Mouse (Mus musculus) ovary, postnatal 36 days (tissue): ENCODE measurements around the gene Usp17le.
"Not testable (repeated sequence)": the region's sequence is repeated elsewhere in the genome, so short reads cannot be mapped to it uniquely, and the experiment has no call there.

Experiments used
- DNase-seq: peaks from one replicate; pipeline ENCODE4 v3.0.0; 2022; ENCODE audit warnings: low spot score, mixed read lengths

Gene Usp17le

GRCm38 (mm10) chr7:104777370-104777769, at the start of gene Usp17le:
Gene Usp17le, minus strand, starts transcription at chr7:104777470.
- DNase-seq = not testable (repeated sequence)

GRCm38 (mm10) chr7:104810335-104810734, 33.1 kb upstream of the Usp17le start:
- not testable (repeated sequence) for DNase-seq

GRCm38 (mm10) chr7:104790796-104791195, 13.5 kb upstream of the Usp17le start:
- DNase-seq = no peak
